Mouse (Mus musculus) bone marrow, adult 2 months (tissue): ENCODE results near the gene Xrcc3. TPM values are rescaled to one million over a fixed set of nuclear protein-coding genes. Genes with fewer than 3 reads are reported as not detected.

Experiments
- H3K27ac ChIP-seq: fragments of 200-500 bp; 2 replicates; pipeline ENCODE4 v1.5.1; 2012; ENCODE audit warnings: low read depth, mild to moderate bottlenecking, control low read depth, inconsistent platforms, low read length; ENCODE audit not compliant: control insufficient read depth, poor library complexity, insufficient read depth
- H3K4me1 ChIP-seq: fragments of 200-500 bp; 2 replicates; pipeline ENCODE4 v1.6.1; 2011; ENCODE audit warnings: low read length; ENCODE audit not compliant: control insufficient read depth, insufficient read depth
- H3K4me3 ChIP-seq: fragments of 200-500 bp; replicated peaks from 2 replicates; pipeline ENCODE3; 2011; ENCODE audit warnings: mild to moderate bottlenecking, low read depth, low read length, control low read depth; ENCODE audit not compliant: control insufficient read depth
- CTCF ChIP-seq: fragments of 200-500 bp; IDR thresholded peaks from 2 replicates; pipeline ENCODE4 v1.5.1; 2011; ENCODE audit warnings: low read length, control low read depth; ENCODE audit not compliant: control insufficient read depth, insufficient read depth
- POLR2A ChIP-seq: fragments of 200-500 bp; IDR thresholded peaks from 2 replicates; pipeline ENCODE4 v1.6.1; 2011; ENCODE audit warnings: low read depth, mild to moderate bottlenecking, control low read depth, low read length, borderline replicate concordance; ENCODE audit not compliant: control insufficient read depth
- WGBS: fragments of 180-500 bp; shearing (Covaris S2); methylation state at CpG from one replicate; pipeline ENCODE4 v1.1.7; 2018; 5-methylcytosine and 5-hydroxymethylcytosine counted together
- polyA plus RNA-seq: library from polyadenylated mRNA; stranded (reverse); fragments of >200 nt; gene quantifications from 2 replicates; pipeline ENCODE4 v1.2.4, GENCODE M21; 2011; ENCODE audit warnings: low replicate concordance; ENCODE audit not compliant: missing spikeins, insufficient read depth, insufficient read length

Xrcc3 gene
- polyA plus RNA-seq, 1 experiment, result 11.6 TPM

DNA sequence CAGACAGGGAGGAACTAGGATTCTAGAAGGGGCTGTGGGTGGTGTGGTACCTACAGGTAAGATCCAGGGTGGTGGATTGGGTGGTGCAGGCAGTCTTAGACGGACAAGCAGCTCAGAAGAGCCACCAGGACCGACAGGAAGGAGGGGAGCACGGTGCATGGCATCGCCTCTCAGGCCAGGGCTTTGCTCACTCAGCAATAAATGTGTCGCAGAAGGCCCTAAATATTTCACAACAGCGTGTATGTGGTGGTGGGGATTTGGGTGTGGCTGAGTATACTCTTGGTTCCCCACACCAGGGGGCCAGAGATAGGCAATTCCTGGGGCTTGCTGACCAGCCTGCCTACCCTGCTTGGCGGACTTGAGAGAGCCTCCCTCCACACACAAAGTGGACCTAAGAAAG, 7.0 kb upstream of the Xrcc3 start:
- Histone ChIP-seq H3K4me3 (no peak overlapping the region), H3K4me1 (no peaks in the 10 kb centered on the region), H3K27ac (no peak overlapping the region)
- 47% methylated on average over 7 of the region's 7 CpGs for WGBS
- no peak for TF ChIP-seq POLR2A
- no peak for TF ChIP-seq CTCF

DNA sequence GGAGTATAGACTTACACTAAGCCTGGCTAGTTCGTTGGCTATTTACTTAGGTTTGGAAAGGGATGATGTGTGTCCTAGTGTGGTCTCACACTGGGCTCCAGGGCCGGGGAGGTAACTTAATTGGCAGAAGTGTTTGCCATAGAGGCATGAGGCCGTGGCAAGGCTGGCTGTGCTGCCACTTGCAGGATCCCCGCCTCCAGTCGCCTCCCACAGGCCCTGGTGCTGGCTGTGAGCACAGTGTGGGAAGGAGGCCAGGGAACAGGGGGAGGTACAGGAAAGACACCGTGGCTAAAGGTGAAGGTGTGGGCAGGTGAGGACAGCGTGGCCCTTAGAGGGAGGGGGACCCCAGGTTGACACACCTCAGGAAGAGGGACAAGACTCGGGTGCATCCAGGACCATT, 6.3 kb upstream of the Xrcc3 start:
- Histone ChIP-seq H3K27ac (no peak overlapping the region), H3K4me1 (no peaks in the 10 kb centered on the region; the same call in 1 of the 2 replicates)
- WGBS, result 80% methylated on average over 8 of the region's 8 CpGs

DNA sequence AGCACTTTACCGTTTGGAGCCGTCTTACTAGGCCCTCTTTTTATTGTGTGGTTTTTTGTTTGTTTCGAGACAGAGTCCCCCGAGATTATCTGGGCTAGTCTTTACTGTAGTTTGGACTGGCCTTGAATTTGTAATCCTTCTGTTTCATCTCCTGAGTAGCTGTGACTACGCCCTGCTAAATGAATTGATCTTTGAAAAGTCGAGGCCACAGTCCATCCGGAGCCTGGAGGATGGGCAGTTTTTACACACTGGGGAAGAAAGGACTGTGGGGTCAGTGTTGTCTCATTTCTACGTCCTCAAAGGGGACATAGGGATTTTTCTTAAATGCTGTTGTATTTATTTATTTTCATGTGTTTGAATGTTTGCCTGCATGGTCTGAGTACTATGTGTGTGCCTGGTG, 4.3 kb upstream of the Xrcc3 start:
- TF ChIP-seq POLR2A (no peak), CTCF (no peak)
- H3K4me3 ChIP-seq, result no peak overlapping the region
- WGBS, result 88% methylated on average over 8 of the region's 8 CpGs
- H3K4me1 ChIP-seq, result peaks cover under 1% of the 10 kb centered on the region
- no peak overlapping the region for H3K27ac ChIP-seq

More for the DNA sequence above, 6.3 kb upstream of the Xrcc3 start:
- TF ChIP-seq CTCF (no peak), POLR2A (no peak)
- no peak overlapping the region for H3K4me3 ChIP-seq

DNA sequence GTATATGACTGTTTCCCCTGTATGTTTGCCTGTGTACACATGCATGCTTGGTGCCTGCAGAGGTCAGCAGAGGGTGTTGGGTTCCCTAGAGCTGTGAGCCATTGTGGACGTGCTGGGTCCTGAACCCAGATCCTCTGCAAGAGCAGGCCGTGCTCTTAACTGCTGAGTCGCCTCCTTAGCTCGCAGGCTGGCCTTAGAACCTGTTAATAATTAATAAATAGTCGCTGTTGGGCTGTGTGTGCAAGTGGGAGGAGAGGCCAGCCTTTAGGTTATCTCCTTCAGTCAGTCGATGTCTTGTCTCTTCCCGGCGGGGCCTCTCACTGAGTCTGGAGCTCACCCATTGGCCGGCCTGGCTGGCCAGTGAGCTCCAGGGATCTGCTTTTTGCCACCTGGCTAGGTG, 3.3 kb upstream of the Xrcc3 start:
- H3K4me3 ChIP-seq, result no peak overlapping the region
- H3K27ac ChIP-seq, result peak overlapping the region; percentile 0; the same call in 1 of the 2 replicates
- no peak for TF ChIP-seq CTCF
- TF ChIP-seq POLR2A, result no peak
- peaks cover 4% of the 10 kb centered on the region for H3K4me1 ChIP-seq
- 60% methylated on average over 9 of the region's 9 CpGs for WGBS

DNA sequence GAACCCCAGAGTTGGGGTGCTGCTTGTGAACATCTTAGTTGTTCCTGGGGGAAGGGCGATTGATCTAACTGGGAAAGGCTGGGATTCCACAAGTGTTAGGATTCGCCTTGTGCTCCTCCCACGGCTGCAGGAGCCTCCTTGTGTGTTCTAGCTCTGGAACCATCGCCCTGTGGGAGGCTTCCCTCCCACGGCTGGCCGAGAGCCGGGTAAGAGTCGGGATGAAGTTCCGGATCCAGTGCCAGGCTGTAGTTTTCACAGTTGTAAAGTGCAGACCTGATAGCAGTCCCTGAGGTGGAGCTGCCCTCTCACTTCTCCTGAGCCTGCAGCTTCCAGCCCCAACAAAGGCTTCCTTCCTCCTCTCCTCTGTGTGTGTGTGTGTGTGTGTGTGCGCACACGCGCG, 2.9 kb upstream of the Xrcc3 start:
- Histone ChIP-seq H3K4me3 (no peak overlapping the region), H3K27ac (peak overlapping the region; percentile 0; the same call in 1 of the 2 replicates), H3K4me1 (peaks cover 4% of the 10 kb centered on the region)
- TF ChIP-seq CTCF (no peak), POLR2A (no peak)
- WGBS, result 89% methylated on average over 13 of the region's 13 CpGs

DNA sequence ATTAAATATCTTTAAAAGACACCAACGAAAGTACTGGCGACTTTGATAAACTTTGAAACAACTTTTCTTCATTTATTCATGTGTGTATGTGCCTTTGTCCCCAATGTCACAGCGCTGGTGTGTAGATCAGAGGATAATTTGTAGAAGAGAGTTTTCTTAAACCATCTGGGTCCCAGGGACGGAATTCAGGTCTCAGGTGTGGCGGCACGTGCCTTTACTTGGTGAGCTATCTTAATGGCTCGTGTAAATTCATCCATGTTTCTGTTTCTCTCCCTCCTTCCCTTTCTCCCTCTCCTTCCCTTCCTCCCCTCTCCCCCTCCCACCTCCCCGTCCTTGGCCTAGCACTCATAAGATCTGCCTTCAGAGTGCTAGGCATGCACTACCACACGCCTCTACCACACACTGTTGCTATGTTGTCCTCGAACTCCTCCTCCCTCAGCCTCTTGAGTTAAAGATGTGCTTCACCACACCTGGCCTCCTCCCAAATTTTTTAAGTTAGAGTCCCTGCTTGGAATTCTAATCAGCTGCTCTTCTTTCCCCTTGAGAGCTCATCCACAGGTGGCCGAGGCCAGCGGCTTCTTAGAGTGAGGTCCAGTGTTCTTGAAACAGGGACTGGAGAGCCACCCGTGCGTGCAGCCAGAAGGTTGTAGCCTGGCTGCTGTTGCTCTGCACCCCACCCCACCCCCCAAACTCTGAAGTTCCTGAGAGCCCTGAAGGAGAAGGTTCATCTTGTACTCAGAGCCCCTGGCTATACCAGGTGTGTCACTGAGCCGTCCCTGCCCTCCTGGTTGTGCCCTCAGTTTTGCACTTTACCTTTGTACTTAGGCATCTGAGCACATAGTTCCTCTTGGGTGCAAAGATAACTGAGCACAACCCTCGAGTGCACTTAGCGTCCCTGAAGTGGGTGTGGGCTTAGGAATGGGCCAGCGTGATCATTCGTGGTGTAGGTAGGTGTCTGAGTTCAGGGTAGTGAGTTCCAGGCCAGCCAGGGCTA, 1.4 kb upstream of the Xrcc3 start:
- H3K4me1 ChIP-seq, result peaks cover 4% of the 10 kb centered on the region
- H3K4me3 ChIP-seq, result peak overlapping the region; percentile 45
- 39% methylated on average over 19 of the region's 19 CpGs for whole genome bisulfite sequencing
- TF ChIP-seq CTCF (no peak), POLR2A (no peak)
- H3K27ac ChIP-seq, result no peak overlapping the region

DNA sequence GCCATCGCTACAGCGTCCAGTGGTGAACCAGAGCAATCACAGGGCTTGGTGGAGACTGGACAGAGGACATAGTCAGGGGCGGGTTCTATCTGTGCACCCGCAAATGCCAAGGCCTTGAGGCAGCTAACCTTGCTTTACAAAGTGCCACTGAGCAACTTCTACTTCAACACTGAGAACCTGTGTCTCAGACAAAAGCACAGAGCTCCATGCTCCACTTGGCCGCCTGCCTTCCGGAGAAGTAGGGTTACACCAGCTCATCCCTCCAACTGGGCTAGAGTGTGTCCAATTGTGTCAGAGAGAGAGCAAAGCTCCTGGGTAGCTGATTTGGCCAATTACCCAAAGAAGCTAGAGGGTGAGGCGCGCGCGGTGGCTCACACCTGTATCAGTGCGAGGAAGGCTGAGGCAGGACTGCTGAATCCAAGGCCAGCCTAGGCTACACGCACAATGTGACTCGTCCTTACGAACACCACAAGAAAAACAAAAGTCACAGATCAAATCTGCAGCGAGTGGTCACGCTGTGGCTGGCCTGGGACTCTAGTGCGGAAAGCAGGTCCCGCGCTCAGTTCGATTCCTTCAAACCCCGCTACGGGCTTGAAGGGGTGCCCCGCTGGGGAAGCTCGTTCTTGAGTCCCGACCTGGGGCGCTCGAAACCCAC, 435 bp downstream of the Xrcc3 start:
- H3K4me3 ChIP-seq, result peak overlapping the region; percentile 75
- H3K27ac ChIP-seq, result no peak overlapping the region
- H3K4me1 ChIP-seq, result peaks cover 6% of the 10 kb centered on the region
- no peak for TF ChIP-seq CTCF
- WGBS, result 5% methylated on average over 27 of the region's 27 CpGs

DNA sequence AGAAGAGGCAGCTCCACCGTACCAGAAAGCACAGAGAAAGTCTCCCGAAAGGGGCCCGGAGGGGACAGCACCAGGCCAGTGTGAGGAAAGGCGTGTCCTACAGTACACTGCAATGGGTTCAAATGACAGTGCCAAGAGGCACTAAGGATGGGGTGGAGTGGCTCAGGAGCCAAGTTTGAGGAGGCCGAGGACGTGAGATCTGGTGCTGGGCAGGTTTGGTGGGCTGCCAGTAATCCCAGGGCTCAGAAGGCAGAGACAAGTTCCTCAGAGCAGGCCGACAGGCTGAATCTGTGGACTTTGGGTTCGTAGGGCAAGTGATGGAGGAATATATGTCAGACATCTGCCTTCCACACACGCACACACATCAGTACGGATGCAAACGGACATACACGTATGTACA, 1.1 kb downstream of the Xrcc3 start:
- no peak for TF ChIP-seq CTCF
- no peak for TF ChIP-seq POLR2A
- Histone ChIP-seq H3K4me1 (peaks cover 6% of the 10 kb centered on the region), H3K4me3 (peak overlapping the region; percentile 75), H3K27ac (no peak overlapping the region)
- WGBS, result 78% methylated on average over 12 of the region's 12 CpGs
